Mouse (Mus musculus) skeletal muscle tissue, adult 2 months (tissue): ENCODE results near the gene Pakap.

Source experiments
- DNase-seq: peaks from one replicate; pipeline ENCODE4 v3.0.0-alpha.2; 2012; ENCODE audit warnings: low read depth, low spot score

Pakap gene

DNA sequence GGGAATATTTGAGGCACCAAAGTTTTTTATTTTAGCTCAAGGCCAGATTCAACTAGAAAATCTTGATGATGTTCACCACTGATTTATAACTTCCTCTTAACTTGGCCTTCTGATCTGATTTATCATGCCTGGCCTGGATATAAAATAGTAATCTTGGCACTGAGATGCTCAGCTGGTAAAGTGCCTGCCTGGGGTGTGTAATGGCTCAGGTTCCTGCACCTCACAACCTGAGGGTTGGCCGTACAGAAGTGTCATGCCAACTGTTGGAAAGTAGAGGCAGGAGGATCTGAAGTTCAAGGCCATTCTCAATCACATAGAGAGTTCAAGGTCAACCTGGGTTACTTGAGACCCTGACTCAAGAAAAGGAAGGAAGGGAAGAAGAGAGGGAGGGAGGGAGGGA is 57.3 kb downstream of the Pakap start:
- DNase-seq = no peak

- no peak for DNase-seq
These were observed 57.8 kb downstream of the Pakap start for GRCm38 (mm10) chr4:57625756-57626155.

GRCm38 (mm10) chr4:57626921-57627320 is 58.9 kb downstream of the Pakap start:
- no peak for DNase-seq

DNA sequence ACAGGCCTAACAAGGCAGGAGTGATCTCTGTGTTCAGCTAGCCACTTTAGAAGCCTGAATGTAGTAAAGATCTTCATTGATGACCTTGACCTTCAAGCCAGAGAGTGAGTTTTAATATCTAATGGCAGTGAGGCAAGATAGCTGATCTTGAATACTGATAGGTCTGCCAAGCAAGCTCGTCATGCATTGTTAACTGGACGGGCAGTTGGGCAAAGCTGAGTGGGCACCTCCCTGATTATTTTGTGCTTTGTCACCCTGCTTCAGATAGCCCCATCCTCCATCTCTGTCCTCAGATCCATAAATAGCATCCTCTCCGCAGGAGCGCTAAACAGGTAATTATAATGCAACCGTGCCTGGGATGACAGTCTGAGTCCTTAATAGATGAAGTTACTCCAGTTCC is 64.4 kb downstream of the Pakap start:
- DNase-seq = no peak

DNA sequence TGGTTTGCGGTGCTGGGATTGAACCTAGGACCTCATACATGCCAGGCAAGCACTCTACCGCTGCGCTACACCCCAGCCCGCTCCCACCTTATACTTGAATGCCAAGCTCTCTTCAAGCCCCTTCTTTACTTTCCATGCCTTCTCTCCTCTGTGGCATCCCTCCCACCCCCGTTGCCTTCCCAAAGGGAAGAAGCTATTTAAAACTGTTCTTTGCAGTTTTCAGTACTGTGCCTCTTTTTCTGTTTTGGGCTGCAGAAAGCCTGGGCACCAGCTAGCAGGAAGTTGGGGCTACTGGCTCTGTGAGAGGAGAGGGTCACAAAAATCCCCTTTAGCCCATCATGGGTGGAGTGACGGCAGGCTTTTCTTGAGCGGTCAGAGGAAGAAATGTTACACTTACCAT is 65.1 kb downstream of the Pakap start:
- DNase-seq = no peak

DNA sequence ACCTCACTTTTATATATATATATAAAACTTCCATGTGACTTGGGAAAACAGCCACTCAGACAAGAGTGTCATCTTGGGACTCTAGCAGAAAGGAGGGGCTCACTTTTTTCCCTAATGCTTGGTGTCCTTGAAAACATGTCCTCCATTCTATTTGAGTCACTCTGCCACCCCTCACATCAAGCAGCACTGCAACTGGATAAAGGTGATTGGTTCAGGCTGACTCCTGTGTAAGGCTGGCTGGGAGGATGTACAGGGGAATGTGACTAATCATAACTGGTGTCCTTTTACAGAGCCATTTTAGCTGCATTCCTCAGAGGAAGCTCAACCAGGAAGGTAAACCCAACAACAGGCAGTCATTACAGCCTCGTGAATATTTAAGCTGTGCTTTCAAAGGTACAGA is 67.0 kb downstream of the Pakap start:
- no peak for DNase-seq

DNA sequence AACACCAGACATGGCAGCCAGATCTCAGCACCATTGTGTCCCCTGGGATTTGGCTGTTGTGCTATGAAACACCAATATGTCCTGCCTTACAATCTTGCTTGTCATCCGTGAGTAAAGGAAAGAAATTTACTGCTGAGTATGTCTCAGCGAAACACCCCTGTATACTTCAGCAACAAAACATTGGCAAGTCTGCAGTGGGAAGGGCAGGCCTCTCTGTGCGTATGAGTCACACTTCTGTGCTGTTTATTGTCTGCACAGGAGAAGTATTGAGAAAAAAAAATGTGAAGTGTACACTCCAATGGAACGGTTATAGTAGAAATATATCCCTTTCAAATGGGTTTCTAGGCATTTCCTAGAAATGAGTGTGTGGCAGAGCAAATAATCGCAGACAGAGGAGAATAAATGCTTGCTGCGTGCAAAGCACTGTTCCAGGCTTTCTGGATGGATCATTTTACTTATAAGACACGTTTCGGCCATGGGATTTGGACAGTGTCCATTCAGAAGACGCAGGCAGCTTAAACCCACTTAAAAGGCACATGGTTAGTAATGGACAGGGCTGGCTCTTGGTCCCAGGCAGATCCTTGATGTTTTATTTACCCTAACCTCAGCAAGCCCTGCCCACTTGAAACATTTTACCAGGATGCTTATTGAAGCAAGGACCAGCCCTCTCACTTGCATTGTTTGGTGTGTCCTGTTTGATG is 69.0 kb downstream of the Pakap start:
- DNase-seq = no peak

DNA sequence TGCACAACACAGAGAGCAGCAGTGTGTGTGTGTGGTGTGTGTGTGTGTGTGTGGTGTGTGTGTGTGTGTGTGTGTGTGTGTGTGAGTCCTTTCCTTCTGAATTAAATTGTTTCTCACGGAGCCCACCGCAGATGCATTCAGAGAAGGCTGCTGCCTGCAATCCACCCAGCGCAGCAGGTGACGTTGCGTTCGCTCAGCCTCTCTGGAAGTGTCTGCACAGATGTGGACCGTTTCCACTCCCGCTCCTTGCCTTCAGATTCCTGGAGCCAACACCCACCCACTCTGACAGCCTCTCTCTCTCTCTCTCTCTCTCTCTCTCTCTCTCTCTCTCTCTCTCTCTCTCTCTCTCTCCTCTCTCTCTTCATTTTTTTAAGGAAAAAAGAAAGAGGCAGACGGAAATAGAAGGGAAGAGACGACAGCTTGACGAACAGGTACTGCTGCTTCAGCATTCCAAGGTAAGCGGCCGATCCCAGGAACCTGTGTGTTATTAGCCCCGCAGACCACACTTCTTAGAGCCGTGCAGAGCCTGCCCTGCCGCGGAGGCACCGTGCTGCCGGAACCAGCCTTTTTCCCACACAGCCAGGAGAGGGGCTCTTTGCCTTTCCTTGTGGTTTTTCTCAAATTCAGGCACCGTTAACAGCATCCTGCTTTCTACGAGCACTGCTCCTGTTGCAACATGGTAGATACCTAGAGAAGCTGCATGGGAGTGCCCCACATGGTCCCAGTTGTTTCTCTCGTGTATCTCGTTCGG is 69.8 kb downstream of the Pakap start:
- DNase-seq = no peak

- no peak for DNase-seq
These were observed 71.0 kb downstream of the Pakap start for GRCm38 (mm10) chr4:57638941-57639340.

DNA sequence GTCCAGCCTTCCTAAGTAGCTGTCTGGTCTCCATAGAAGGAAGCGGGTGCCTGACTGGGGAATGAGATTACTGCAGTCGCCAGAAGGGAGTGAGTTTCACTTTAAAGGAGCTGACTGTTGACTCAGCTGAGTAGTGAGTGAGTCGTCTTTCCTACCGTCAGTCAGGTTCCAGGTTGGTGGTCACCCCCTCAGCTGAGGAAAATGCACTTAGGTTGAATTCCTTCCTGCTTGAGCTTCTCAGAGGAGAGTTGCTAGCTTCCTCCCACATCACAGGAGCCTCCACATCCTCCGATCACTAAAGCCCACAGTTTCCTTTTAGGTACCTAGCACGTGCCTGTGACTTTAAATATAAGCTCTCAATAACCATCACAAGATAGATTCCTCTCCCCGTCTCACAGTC is 72.2 kb downstream of the Pakap start:
- DNase-seq = no peak

DNA sequence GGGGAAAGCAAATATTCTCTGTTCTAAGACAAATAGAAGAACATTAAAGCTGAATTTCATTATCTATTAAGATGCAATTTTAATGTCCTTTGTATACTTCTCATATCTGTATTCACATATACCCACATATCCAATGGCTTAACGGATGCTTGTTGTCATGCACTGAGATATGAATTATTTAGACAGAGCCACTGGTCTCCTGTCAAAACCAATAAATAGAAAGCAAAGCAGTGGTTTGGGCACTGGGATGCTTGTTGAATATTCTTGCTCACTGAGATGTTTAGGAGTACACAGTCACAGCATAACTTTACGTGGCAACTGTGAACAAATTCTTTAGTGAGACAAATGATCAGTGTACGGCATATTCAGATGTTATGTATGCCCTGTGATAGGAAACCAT is 73.0 kb downstream of the Pakap start:
- DNase-seq = no peak

- DNase-seq = no peak
These were observed 83.0 kb downstream of the Pakap start for GRCm38 (mm10) chr4:57650994-57651393.

DNA sequence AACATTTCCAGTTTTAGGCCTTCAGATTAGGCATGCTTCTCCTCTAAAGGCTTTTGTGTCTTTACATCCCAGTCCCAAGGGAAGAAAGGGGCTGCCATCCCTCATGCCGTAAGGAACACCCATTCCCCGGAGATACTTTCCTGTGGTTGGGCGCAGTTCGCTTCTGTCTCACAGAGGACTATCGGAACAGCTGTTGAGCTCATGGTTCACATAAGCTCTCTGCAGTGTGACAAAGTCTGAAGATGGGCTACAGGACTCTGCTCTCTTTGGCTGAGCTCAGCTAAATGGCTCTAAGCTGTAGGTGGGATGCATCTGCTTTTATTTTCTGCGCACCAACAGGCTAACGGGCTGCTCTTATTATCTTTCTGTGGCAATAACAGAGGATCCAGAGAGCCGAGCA is 83.6 kb downstream of the Pakap start:
- DNase-seq = no peak

GRCm38 (mm10) chr4:57652185-57652904 is 84.4 kb downstream of the Pakap start:
- DNase-seq = no peak

- no peak for DNase-seq
These were observed 88.0 kb downstream of the Pakap start for GRCm38 (mm10) chr4:57655966-57656365.

GRCm38 (mm10) chr4:57656388-57656787 is 88.4 kb downstream of the Pakap start:
- no peak for DNase-seq

DNA sequence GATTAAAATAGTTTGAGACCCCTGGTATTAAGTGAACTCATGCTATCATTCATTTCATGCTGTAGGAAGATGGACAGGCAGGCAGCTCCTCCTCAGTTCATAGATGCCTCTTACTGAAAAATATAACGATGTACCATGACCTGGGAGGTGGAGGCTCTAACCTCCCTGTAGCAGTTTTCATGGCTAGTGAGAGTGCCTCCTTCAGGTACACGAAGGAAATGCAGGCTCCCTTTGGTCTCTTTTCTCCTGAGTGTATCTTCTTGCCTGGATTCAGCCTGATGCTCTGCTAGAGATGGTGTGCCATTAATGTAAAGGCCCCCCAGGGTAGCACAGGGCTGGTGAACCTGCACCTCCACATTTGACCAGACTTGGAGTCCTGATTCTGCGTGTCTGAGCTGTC is 88.9 kb downstream of the Pakap start:
- no peak for DNase-seq

GRCm38 (mm10) chr4:57660470-57660869 is 92.5 kb downstream of the Pakap start:
- DNase-seq = no peak

DNA sequence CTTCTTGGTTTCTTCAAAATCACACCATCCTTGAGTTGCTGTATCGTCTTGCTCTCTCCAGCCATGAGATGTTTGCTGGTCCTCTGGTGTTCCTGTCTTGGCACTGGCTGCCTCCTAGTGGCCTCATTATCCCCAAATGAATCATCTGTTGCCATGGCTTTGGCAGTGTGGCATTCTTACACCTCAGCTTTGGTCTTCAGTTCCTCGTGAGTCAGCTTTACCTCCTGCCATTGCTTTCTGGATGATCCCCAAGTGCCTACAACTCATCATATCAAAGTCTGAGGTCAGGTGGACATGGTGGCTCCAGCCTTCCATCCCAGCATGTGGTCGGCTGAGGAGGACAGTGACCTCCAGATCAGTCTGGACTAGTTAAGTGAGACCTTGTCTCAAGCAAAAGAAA is 98.1 kb downstream of the Pakap start:
- DNase-seq = no peak

- DNase-seq = no peak
These were observed 103.0 kb downstream of the Pakap start for GRCm38 (mm10) chr4:57670813-57671469.

- no peak for DNase-seq
These were observed 104.6 kb downstream of the Pakap start for GRCm38 (mm10) chr4:57672541-57672940.
